28 mouse cellular contexts compared by ENCODE assay signal in the genomic region with DNA sequence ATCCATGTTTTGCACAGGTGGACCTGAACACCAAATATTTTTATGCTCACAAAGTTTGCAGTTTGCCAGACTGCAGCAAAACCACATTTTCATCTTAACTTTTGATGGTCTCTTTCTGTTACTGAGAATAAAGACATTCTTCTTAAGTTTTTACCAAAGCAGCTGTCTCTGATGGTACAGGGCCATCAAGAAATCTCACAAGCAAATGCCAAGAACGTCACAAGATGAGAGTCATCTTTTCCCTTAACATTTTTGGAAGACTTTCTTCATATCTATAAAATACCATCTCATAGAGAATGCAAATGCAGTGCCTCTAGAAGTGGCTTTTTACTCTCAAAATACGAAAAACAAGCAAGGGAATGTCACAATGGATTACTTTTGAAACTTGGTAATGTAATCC.
"Had no signal": no experiment of that assay in that cellular context is flagged by ENCODE, and none has a peak within 500 bp of the region (broad histone marks: within the 10 kb centered on the region; RNA-seq: fewer than 3 reads in every experiment).

No protein-coding gene starts in this region.

- ATAC-seq: forebrain, embryonic 13.5 days; forebrain, embryonic 15.5 days; forebrain, embryonic 16.5 days had no signal

- H3K27ac ChIP-seq: embryonic facial prominence, embryonic 10.5 days; embryonic facial prominence, embryonic 12.5 days; embryonic facial prominence, embryonic 13.5 days; embryonic facial prominence, embryonic 15.5 days; forebrain, embryonic 10.5 days; forebrain, embryonic 12.5 days; forebrain, embryonic 13.5 days; forebrain, embryonic 15.5 days; gastrocnemius, adult 2 months; heart, adult 2 months; heart, embryonic 10.5 days had no signal

- H3K27me3 ChIP-seq: embryonic facial prominence, embryonic 12.5 days; embryonic facial prominence, embryonic 13.5 days; embryonic facial prominence, embryonic 15.5 days; forebrain, embryonic 12.5 days; forebrain, embryonic 13.5 days; forebrain, embryonic 15.5 days had no signal

- H3K4me3 ChIP-seq: embryonic facial prominence, embryonic 10.5 days; embryonic facial prominence, embryonic 12.5 days; embryonic facial prominence, embryonic 13.5 days; embryonic facial prominence, embryonic 15.5 days; erythroblast, embryonic 14.5 days; forebrain, embryonic 10.5 days; forebrain, embryonic 12.5 days; forebrain, embryonic 13.5 days; forebrain, embryonic 15.5 days; gastrocnemius, adult 2 months; heart, adult 2 months; heart, embryonic 10.5 days had no signal

- H3K9ac ChIP-seq: embryonic facial prominence, embryonic 12.5 days; embryonic facial prominence, embryonic 13.5 days; embryonic facial prominence, embryonic 15.5 days; forebrain, embryonic 12.5 days; forebrain, embryonic 13.5 days; forebrain, embryonic 15.5 days had no signal

- DNase-seq: cerebellum, adult 2 months; cerebellum, adult 8-10 months; cerebellum, adult 9-10 months; cerebellum, adult 9-11 months; cerebellum, postnatal 10 days; cerebellum, postnatal 14 days; cerebellum, postnatal 25 days; cerebellum, postnatal 36 days; embryo, embryonic 11 days; gastrocnemius, adult 2 months; gastrocnemius, postnatal 10 days; gastrocnemius, postnatal 14 days; gastrocnemius, postnatal 25 days; gastrocnemius, postnatal 36 days; heart, adult 11 months; heart, adult 18-20 months; heart, adult 2 months had no signal

- H3K4me1 ChIP-seq: embryonic facial prominence, embryonic 10.5 days; embryonic facial prominence, embryonic 12.5 days; embryonic facial prominence, embryonic 13.5 days; embryonic facial prominence, embryonic 15.5 days; forebrain, embryonic 10.5 days; forebrain, embryonic 12.5 days; forebrain, embryonic 13.5 days; forebrain, embryonic 15.5 days; heart, embryonic 10.5 days had no signal

- H3K9me3 ChIP-seq: embryonic facial prominence, embryonic 10.5 days; embryonic facial prominence, embryonic 12.5 days; embryonic facial prominence, embryonic 13.5 days; embryonic facial prominence, embryonic 15.5 days; forebrain, embryonic 10.5 days; forebrain, embryonic 12.5 days; forebrain, embryonic 13.5 days; forebrain, embryonic 15.5 days; heart, embryonic 10.5 days had no signal

- H3K36me3 ChIP-seq: embryonic facial prominence, embryonic 10.5 days; embryonic facial prominence, embryonic 12.5 days; embryonic facial prominence, embryonic 13.5 days; embryonic facial prominence, embryonic 15.5 days; forebrain, embryonic 10.5 days; forebrain, embryonic 12.5 days; forebrain, embryonic 15.5 days; heart, embryonic 10.5 days had no signal

- H3K4me2 ChIP-seq: embryonic facial prominence, embryonic 12.5 days; embryonic facial prominence, embryonic 13.5 days; embryonic facial prominence, embryonic 15.5 days; forebrain, embryonic 12.5 days; forebrain, embryonic 13.5 days; forebrain, embryonic 15.5 days had no signal
